Mouse (Mus musculus): Measurements from ENCODE around the gene Selenok. TPM values are rescaled to one million over a fixed set of nuclear protein-coding genes. Genes with fewer than 3 reads are reported as not detected.

The Selenok gene
- polyA plus RNA-seq, 1 experiment: 32.5 TPM

- no peak for DNase-seq
- H3K36me3 ChIP-seq (ENCODE audit: control insufficient read depth, insufficient read depth, low read length): peaks cover 97% of the 10 kb centered on the region
- WGBS: 96% methylated on average over 4 of the region's 4 CpGs
Observed at GRCm38 (mm10) chr14:29988337-29988736, 20.2 kb downstream of the Selenok start.

GRCm38 (mm10) chr14:29994976-29995375, 26.9 kb downstream of the Selenok start:
- Histone ChIP-seq H3K36me3 (ENCODE audit: control insufficient read depth, insufficient read depth, low read length) (peaks cover 67% of the 10 kb centered on the region), H3K27ac (ENCODE audit: control insufficient read depth, insufficient read depth, low read length) (no peak overlapping the region), H3K4me3 (ENCODE audit: control insufficient read depth, insufficient read depth, low read length) (no peak overlapping the region), H3K27me3 (ENCODE audit: control insufficient read depth, insufficient read depth, low read length) (no peaks in the 10 kb centered on the region), H3K4me1 (replicated peaks; ENCODE audit: control insufficient read depth, insufficient read depth, low read length) (peaks cover 20% of the 10 kb centered on the region; the same call in 1 of the 2 replicates)
- 96% methylated on average over 4 of the region's 4 CpGs for WGBS
- TF ChIP-seq POLR2A (IDR thresholded peaks at IDR 0.05; ENCODE audit: control insufficient read depth, extremely low read depth, insufficient read depth, low read length, poor library complexity): no peak
- no peak for TF ChIP-seq CTCF (IDR thresholded peaks at IDR 0.05; ENCODE audit: borderline replicate concordance, control insufficient read depth, extremely low read depth, insufficient read depth, low read length, poor library complexity)
- no peak for DNase-seq

More at GRCm38 (mm10) chr14:29988337-29988736, 20.2 kb downstream of the Selenok start:
- Histone ChIP-seq H3K4me1 (replicated peaks; ENCODE audit: control insufficient read depth, insufficient read depth, low read length) (no peaks in the 10 kb centered on the region), H3K4me3 (ENCODE audit: control insufficient read depth, insufficient read depth, low read length) (no peak overlapping the region), H3K27ac (ENCODE audit: control insufficient read depth, insufficient read depth, low read length) (no peak overlapping the region), H3K27me3 (ENCODE audit: control insufficient read depth, insufficient read depth, low read length) (no peaks in the 10 kb centered on the region)
- TF ChIP-seq CTCF (IDR thresholded peaks at IDR 0.05; ENCODE audit: borderline replicate concordance, control insufficient read depth, extremely low read depth, insufficient read depth, low read length, poor library complexity): no peak
- TF ChIP-seq POLR2A (IDR thresholded peaks at IDR 0.05; ENCODE audit: control insufficient read depth, extremely low read depth, insufficient read depth, low read length, poor library complexity): no peak

- H3K27me3 ChIP-seq (ENCODE audit: control insufficient read depth, insufficient read depth, low read length): no peaks in the 10 kb centered on the region
- H3K4me1 ChIP-seq (replicated peaks; ENCODE audit: control insufficient read depth, insufficient read depth, low read length): peaks cover 20% of the 10 kb centered on the region; the same call in 1 of the 2 replicates
- H3K27ac ChIP-seq (ENCODE audit: control insufficient read depth, insufficient read depth, low read length): no peak overlapping the region
- peaks cover 55% of the 10 kb centered on the region for H3K36me3 ChIP-seq (ENCODE audit: control insufficient read depth, insufficient read depth, low read length)
- TF ChIP-seq CTCF (IDR thresholded peaks at IDR 0.05; ENCODE audit: borderline replicate concordance, control insufficient read depth, extremely low read depth, insufficient read depth, low read length, poor library complexity): no peak
- TF ChIP-seq POLR2A (IDR thresholded peaks at IDR 0.05; ENCODE audit: control insufficient read depth, extremely low read depth, insufficient read depth, low read length, poor library complexity): no peak
- no peak overlapping the region for H3K4me3 ChIP-seq (ENCODE audit: control insufficient read depth, insufficient read depth, low read length)
- no peak for DNase-seq
- 97% methylated on average over 11 of the region's 11 CpGs for WGBS
Observed at GRCm38 (mm10) chr14:29996000-29996751, 28.1 kb downstream of the Selenok start.

- peaks cover 20% of the 10 kb centered on the region; the same call in 1 of the 2 replicates for H3K4me1 ChIP-seq (replicated peaks; ENCODE audit: control insufficient read depth, insufficient read depth, low read length)
- H3K27me3 ChIP-seq (ENCODE audit: control insufficient read depth, insufficient read depth, low read length): no peaks in the 10 kb centered on the region
- no peak overlapping the region for H3K4me3 ChIP-seq (ENCODE audit: control insufficient read depth, insufficient read depth, low read length)
- TF ChIP-seq POLR2A (IDR thresholded peaks at IDR 0.05; ENCODE audit: control insufficient read depth, extremely low read depth, insufficient read depth, low read length, poor library complexity) (no peak), CTCF (IDR thresholded peaks at IDR 0.05; ENCODE audit: borderline replicate concordance, control insufficient read depth, extremely low read depth, insufficient read depth, low read length, poor library complexity) (no peak)
- no peak for DNase-seq
- H3K36me3 ChIP-seq (ENCODE audit: control insufficient read depth, insufficient read depth, low read length): peaks cover 46% of the 10 kb centered on the region
- no peak overlapping the region for H3K27ac ChIP-seq (ENCODE audit: control insufficient read depth, insufficient read depth, low read length)
Observed at GRCm38 (mm10) chr14:29997345-29997744, 29.2 kb downstream of the Selenok start.

- Histone ChIP-seq H3K4me1 (replicated peaks; ENCODE audit: control insufficient read depth, insufficient read depth, low read length) (peaks cover 20% of the 10 kb centered on the region; the same call in 1 of the 2 replicates), H3K27me3 (ENCODE audit: control insufficient read depth, insufficient read depth, low read length) (no peaks in the 10 kb centered on the region), H3K27ac (ENCODE audit: control insufficient read depth, insufficient read depth, low read length) (no peak overlapping the region), H3K4me3 (ENCODE audit: control insufficient read depth, insufficient read depth, low read length) (no peak overlapping the region), H3K36me3 (ENCODE audit: control insufficient read depth, insufficient read depth, low read length) (peaks cover 31% of the 10 kb centered on the region)
- no peak for TF ChIP-seq CTCF (IDR thresholded peaks at IDR 0.05; ENCODE audit: borderline replicate concordance, control insufficient read depth, extremely low read depth, insufficient read depth, low read length, poor library complexity)
- 90% methylated on average over 13 of the region's 13 CpGs for WGBS
- no peak for DNase-seq
Observed at GRCm38 (mm10) chr14:29998747-29999474, 30.8 kb downstream of the Selenok start.

GRCm38 (mm10) chr14:29999475-29999811, 31.3 kb downstream of the Selenok start:
- H3K4me1 ChIP-seq (replicated peaks; ENCODE audit: control insufficient read depth, insufficient read depth, low read length): peaks cover 20% of the 10 kb centered on the region; the same call in 1 of the 2 replicates
- H3K4me3 ChIP-seq (ENCODE audit: control insufficient read depth, insufficient read depth, low read length): no peak overlapping the region
- TF ChIP-seq POLR2A (IDR thresholded peaks at IDR 0.05; ENCODE audit: control insufficient read depth, extremely low read depth, insufficient read depth, low read length, poor library complexity): no peak
- TF ChIP-seq CTCF (IDR thresholded peaks at IDR 0.05; ENCODE audit: borderline replicate concordance, control insufficient read depth, extremely low read depth, insufficient read depth, low read length, poor library complexity): no peak
- H3K27me3 ChIP-seq (ENCODE audit: control insufficient read depth, insufficient read depth, low read length): no peaks in the 10 kb centered on the region
- DNase-seq: no peak
- H3K36me3 ChIP-seq (ENCODE audit: control insufficient read depth, insufficient read depth, low read length): peaks cover 25% of the 10 kb centered on the region
- WGBS: 87% methylated on average over 3 of the region's 3 CpGs
- no peak overlapping the region for H3K27ac ChIP-seq (ENCODE audit: control insufficient read depth, insufficient read depth, low read length)

All from thymus, adult 2 months (tissue).